Comparison of ENCODE assay signal across 10 mouse cellular contexts in genomic region chr2:159361371-159361770, GRCm38 (mm10).
"Had no signal": no experiment of that assay in that cellular context is flagged by ENCODE, and none has a peak within 500 bp of the region (broad histone marks: within the 10 kb centered on the region; RNA-seq: fewer than 3 reads in every experiment).

No protein-coding gene starts in this region.

- DNase-seq: kidney, adult 2 months; kidney, postnatal 25 days; layer of hippocampus, postnatal 36 days; left cerebral cortex, postnatal 4 days; liver, postnatal 0 days; lung, embryonic 14.5 days; retina, postnatal 1 day; thymus, adult 2 months; thymus, postnatal 14 days; thymus, postnatal 4 days had no signal
